Mouse (Mus musculus) spleen, adult 18-20 months (tissue): ENCODE results near the gene Cep131.

Experiments
- DNase-seq, 2 experiments: peaks; one replicate each; pipeline ENCODE4 v3.0.0; 2022; ENCODE audit warnings: mixed read lengths in 2 of 2

Gene Cep131

DNA sequence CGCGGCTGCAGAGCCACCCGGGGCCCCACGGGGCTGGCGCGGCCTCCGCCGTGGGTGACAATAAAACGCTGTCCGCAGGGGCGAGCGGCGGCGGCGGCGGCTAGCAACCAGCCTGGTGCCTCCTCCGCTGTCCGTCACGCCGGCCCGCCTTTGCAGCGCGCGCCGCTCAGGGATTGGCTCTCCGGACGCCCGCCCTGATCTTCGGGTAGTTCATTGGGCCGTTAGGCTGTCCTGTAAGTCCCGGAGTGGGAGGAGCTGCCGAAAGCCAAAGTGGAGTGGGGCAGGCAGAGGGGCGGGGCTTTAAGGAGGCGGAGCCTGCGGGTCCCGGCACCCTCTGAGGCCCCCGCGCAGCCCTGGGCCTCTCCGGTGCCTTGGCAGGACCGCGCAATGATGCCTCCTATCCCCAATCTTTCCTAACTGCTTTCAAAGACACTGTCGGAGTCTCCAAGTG lies at the start of gene Cep131:
TSS of gene Cep131 (minus strand) at position 126 of the 451 bp plus-strand sequence.
- peak; percentile 96 to 98 for DNase-seq

DNA sequence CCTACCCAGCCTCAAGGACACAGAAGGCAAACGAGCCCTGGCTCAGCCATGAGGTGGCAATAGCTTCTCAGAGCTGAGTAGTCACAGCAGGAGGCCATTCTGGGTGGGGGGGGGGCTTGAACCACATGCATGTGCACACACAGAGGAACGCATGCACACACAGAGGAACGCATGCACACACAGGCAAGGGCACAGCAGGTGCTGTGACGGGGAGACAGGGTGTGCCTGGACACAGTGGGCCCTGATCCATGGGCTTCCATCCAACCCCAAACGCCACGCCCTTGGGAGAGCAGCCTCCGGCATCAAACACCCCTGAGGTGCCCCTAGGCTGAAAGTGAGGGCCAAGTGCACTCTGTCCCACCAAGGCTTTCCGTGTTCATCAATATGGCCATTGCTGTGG lies 49.6 kb upstream of the Cep131 start:
- no peak for DNase-seq

DNA sequence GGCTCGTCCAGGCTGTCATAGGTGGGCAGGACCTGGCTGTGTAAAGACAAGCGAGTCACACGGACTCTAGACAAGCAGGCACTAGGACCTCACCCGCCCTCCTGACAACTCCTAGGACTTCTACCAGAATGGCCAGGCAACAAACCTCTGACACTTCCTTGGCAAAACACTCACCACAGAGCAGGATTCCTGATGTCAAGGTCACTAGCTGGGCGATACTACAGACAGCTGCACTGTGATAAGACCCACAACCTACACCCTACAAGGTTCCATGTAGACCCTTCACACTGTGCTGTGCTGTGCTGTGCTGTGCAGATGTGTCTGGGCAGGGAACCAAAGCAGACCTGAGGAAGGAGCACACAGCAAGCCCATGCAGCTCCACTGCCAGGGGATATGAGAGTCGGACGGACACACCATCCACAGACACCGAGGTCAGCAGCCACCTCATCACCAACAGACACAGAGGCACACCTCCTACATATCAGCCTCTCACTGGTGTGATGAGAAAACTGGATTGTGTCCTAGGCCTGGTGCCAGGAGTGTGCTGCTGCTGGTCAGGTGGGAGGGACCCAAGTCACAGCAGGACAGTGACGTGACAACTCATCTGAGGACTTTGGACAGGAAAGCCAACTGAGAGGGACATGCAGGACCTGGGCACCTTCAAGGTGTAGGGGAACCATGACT lies 48.4 kb upstream of the Cep131 start:
- no peak for DNase-seq

DNA sequence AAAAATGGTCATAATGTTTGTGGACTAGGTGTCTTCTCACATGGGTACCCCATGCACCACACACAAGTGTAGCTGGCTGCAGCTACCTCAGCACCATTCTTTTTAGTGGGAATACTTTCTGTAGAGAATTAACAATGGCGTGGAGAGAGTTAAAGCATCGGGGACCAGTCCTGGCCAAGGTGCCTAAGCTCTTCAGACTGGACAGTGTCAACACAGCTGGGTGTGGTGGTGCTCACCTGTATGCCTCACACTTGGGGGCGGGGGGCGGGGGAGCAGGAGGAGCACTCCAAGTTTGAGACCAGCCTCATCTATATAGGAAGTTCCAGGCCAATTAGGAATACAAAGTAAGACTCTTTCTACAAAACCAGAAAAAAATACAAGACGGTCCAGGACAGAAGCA lies 47.5 kb upstream of the Cep131 start:
- no peak for DNase-seq

DNA sequence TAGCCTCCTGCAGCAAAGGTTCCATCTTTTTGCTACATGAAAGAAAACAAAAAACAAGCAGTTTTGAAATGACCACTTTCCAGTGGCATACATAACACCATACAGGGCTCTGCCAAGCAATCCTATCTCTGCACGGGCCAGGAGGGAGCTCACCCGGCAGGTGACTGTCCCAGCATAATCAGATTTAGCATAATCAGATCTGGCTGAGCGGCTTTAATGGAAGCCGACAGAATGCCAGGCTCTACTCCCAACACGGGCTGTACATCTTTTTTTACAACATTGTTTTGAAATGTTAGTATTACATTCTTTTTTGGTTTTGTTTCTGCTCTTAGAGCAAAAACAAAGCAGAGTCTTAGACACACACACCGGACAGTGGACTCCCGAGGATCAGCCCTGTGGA lies 42.7 kb upstream of the Cep131 start:
- no peak for DNase-seq

DNA sequence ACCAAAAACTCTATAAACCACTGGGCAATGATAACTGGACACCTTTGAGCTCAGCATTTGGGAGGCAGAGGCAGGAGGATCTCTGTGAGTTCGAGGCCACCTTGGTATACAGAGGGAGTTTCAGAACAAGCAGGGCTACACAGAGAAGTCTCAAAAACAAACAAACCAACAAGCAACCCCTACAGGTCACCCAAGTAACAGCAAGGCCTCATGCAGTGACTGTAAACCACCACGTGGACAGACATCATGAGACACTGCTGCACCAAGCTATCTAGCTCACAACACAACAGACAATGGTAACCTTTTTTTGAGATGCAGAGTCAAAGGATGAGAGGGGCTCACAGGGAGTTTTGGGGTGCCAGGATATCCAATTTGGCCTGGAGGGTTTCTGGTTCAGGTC lies 40.2 kb upstream of the Cep131 start:
- DNase-seq, result no peak

DNA sequence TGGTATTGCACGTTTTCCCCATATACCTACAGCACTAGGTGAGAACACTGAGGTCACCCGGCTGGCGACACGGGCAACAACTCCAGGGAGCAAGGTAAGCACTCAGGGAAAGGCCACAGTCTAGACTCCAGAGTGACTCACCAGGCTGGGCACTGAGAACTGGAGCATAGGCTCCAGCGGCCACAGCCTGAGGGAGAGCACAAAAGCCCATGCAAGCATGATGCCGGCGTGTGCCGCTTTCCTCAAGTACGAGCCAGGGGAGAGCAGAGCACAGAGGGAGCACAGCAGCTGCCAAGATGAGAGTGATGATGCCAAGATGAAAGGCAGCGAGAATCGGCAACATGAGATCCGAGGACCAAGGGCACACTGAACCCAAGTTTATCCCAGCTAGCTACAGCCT lies 35.5 kb upstream of the Cep131 start:
- no peak for DNase-seq

DNA sequence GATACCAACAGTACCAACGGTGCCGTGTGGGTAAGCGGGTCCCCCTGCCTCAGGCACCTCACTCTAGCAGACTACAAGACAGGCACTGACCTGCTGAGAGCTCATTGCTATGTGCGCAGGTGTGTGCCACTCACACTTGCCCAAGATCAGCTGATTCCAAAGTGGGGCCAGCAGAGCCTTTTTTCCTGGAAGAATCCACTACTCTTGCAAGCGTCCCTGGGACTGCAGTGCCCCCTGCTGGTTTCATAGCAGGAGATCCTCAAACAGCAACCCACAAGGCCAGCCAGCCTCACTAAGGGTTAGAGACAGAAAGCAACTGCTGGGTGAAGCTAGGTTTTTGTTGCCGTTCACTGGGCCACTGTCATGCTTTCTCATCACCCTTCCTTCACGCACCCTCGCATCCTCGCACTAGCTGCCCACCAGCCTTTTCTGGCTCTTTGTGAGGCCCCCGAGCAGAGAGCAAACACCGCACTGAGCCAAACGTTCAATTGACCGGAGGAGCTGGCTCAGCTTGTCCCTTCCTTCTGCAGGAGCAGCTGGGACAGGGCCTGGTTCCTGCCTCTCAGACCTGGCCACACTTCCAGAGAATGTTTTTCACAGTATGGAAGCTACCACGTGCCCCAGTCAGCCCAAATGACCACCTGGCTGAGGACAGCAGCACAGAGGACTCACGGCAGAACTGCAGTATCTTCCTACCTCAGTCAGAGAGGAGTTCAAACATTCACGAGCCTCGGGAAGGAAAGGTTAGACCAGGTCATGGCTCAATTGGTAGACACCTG lies 34.2 kb upstream of the Cep131 start:
- DNase-seq, result peak in 1 of 2 experiments; percentile 29

DNA sequence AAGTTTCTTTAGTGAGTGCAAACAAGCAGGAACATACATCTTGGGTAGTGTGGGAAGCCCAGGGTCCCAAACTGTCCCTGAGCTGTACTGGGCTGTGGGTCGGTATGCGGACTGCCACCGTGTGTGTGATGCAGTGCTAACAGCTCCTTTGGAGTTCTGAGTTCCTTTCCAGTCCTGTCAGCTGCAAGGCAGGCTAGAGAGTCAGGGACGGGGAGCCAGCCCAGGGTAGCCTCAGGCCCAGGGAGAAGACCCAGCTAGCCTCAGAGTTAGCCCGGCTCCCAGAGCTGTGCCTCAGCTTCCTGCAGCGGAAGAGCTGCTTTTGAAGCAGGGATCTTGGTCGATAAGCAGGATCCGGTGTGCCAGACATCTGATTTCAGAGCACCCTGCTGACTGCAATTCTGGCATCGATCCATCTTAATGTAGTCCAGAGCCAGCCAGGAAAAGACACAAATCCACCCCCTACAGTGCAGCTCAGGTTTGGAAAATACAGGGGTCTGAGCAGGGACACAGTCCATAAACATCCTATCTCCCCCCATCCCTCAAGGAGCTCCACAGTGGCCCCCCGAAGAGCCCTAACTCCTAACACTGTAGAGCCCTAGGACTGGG lies 33.4 kb upstream of the Cep131 start:
- no peak for DNase-seq

DNA sequence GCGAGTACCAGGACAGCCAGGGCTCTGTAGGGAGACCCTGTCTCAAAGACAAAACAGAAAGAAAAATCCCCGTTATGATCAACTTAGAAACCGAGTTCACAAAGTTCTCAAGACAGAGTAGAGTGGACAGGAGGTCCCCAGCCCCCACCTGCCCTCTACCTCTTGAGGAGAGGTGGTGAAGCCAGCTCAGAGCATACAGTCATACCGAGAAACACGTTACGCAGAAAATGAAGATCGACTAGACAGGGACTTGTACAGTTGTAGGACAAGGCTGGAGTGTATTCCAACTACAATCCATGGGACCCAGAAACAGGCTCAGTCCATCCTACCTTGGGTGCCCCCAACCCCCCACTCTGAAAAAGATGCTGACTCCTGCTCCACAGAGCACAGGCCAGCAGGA lies 32.5 kb upstream of the Cep131 start:
- no peak for DNase-seq

DNA sequence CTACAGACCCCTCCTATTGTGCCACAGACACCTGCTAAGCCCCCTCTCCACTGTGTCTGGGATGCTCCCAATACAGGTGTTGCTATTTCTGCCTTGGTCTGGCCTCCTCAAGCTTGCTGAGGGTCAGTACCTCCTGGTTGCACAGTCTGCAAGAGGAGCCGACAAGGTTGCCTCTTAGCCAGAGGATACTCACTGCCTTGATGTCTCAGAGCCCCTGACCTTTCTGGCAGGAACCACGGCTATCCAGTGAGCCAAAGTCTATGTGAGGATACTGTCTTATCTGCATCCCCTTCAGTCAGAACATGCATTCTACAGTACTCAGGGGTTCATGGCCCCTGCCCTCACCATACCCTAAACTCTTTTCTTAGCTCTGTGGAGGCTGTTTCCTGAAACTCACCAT lies 31.0 kb upstream of the Cep131 start:
- no peak for DNase-seq

DNA sequence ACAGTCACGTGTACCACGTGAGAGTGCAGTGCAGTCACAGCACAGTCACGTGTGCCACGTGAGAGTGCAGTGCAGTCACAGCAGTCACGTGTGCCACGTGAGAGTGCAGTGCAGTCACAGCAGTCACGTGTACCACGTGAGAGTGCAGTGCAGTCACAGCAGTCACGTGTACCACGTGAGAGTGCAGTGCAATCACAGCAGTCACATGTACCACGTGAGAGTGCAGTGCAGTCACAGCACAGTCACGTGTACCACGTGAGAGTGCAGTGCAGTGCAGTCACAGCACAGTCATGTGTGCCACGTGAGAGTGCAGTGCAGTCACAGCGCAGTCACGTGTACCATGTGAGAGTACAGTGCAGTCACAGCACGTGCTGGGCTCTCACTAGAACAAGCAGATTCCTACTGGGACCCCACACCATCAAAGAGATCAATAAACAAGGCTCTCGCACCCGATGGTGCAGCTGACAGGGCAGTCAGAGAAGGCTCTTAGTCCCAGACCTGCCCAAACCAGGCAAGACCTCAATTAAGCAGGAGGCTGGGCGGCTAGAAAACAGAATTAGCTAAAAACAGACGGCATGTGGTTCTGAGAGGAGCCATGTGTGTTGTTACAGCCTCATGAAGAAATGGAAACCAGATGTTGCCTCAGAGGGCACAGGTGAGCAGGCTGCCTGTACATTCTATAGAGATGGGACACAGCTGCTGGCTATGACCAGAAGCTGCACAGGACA lies 28.0 kb upstream of the Cep131 start:
- DNase-seq, result no peak

DNA sequence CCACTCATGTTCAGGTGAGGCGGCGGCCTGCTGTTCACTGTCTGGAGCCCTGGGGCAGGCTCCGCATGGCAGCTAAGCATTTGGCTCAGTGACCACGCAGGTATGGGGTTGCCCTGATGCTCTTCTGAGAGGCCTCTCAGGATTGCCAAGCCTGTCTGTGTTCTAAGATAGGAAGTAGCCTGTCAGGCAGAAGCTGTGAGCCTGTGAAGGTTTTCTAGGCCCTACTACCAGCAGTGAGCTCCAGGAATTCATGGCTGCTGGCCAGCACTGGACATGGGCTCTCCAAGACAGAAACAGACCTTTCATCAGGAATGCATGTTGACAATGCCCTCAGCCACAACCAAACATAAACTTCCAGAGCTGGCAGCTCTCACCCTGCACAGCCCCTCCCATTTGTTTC lies 25.5 kb upstream of the Cep131 start:
- no peak for DNase-seq

DNA sequence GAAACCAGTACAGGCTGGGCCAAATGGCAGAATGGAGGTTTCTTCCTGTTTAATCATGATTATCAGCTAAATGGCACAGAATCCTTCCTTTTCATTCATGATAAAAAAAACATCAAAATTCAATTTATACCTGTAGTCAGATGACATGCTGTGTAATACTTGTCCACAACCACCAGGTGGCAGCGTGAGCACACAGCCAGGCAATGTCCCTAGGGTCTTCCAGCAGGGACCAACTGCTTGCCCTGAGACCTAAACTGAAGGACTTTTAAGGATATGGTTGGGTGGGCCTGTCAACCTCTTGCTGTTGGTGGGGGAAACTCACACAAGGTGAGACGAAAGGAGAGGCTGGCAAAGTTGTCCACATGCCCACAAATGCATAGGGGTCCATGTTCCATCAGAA lies 24.4 kb upstream of the Cep131 start:
- DNase-seq, result peak in 1 of 2 experiments; percentile 57

DNA sequence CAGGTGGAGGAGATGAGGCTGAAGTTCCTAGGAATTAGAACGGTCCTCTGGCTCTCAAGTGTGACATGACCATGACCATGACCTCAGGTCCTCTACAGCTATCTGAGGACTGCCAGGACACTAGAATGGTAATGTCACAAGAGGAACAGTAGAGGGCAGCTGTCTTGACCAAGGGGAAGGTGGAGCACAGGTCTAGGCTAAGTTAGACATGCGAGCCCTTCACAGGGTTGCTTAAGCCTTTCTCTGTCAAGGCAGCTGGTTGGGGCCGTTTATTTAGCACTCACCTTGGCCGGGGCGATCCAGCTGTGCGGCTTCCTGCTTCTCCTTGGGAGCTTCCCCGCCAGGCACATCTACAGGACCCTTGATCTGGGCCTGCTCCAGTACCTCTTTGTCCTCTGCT lies 23.9 kb upstream of the Cep131 start:
- DNase-seq, result no peak

DNA sequence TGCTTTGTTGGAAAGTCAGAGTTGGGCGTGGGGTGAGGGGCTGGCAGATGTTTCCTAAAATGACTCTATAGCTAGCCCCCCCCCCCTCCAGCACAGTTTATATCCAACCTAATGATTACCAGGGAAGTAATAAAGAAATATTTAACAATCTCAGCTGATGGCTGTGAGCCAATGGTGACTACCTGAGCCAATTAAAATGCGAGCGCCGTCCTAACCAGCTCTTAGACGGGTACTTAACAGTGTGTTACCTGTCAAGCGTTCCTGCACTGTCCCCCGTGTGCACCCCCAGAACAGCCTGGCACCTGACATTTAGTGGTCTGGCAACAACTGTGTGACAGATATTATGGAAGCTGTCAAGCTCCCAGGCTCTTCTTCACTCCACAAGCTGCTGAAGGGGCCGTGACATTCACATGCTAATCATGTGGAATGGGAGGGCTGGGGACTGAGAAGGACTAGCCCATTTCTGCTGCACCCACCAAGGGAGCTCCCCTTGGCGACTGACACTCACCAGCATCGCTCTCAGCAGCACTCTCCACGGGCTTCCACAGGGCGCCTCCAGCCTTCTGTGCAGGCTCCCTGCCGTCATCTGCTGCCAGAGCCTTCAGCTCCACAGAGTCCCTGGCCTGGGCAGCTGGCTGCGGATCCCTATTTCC lies 23.1 kb upstream of the Cep131 start:
- no peak for DNase-seq

DNA sequence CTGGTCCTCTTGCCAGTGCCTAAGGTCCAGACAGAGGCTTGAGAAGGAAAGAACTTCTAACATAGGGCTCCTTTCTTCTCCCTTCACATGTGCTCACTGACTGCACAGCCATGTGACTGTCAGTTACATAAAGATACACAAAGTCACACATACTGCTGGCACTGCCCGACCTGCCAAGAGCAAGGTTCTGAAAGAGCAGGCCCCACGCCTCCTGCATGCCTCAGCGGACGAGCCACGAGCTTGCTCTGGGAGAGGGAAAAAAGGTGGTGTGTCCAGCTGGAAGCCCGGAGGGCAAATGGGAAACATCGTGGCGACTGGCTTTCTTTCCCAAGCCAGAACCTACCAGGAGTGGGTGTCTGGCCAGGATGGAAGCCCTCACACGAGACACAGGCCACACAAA lies 21.2 kb upstream of the Cep131 start:
- no peak for DNase-seq

DNA sequence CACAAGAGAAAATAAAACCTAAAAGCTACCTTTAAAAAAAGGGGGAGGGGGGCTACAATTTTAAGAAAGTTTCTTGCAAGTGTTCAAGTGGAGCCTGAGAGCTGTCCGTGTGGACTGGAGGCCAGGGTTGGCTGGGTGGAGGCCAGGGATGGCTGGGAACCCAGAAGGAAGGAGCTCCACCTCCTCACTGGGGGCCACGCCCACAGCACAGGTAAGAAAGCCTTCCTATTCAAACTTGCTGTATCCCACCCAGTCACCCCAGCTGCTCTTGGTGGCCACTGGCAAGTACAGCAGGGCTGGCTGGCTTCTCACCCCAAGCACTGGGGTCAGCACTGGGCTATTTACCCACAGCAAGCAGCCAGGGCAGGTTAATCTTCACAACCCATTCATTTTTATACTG lies 20.4 kb upstream of the Cep131 start:
- DNase-seq, result no peak

DNA sequence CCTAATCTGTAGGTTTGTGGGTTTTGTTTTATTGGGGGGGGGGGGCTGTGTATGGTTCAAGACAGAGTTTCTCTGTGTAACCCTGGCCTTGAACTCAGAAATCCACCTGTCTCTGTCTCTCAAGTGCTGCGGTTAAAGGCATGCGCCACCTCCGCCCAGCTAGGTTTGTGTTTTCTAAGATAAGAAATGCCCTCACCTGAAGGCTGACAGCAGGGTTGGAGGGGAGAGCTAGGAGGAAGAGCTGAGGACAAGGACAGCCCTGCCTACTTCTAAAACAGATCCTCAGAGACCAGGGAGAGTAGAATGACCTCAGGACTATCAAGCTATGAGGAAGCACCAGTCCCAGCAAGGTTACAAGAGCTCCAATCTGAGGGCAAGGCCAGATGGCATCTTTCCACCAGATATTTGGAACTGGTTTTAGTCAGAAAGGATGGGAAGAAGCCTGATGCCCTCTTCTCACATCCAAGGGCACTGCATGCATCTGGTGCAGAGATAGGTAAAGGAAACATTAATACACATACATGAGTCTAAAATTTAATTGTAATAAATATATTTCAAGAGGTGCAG lies 16.9 kb upstream of the Cep131 start:
- no peak for DNase-seq

DNA sequence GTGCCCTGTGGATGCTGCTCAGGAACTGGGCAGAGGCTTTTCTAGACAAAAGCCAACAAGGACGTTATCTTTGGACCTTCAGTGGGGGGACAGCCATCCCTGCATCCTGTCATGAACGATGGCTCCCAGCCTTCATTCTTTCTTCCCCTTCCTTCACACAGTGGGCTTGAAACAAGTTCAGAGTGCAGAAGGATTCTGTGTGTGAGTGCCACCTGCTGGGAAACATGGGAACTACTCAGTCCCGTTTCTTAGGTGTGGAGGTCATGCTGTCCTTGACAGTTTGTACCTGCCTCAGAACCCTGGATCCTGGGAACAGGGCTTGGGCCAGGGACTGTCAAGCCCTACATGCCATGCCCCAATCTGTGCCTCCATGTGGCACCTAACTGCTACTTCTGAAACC lies 14.4 kb upstream of the Cep131 start:
- DNase-seq, result peak; percentile 35 to 62

DNA sequence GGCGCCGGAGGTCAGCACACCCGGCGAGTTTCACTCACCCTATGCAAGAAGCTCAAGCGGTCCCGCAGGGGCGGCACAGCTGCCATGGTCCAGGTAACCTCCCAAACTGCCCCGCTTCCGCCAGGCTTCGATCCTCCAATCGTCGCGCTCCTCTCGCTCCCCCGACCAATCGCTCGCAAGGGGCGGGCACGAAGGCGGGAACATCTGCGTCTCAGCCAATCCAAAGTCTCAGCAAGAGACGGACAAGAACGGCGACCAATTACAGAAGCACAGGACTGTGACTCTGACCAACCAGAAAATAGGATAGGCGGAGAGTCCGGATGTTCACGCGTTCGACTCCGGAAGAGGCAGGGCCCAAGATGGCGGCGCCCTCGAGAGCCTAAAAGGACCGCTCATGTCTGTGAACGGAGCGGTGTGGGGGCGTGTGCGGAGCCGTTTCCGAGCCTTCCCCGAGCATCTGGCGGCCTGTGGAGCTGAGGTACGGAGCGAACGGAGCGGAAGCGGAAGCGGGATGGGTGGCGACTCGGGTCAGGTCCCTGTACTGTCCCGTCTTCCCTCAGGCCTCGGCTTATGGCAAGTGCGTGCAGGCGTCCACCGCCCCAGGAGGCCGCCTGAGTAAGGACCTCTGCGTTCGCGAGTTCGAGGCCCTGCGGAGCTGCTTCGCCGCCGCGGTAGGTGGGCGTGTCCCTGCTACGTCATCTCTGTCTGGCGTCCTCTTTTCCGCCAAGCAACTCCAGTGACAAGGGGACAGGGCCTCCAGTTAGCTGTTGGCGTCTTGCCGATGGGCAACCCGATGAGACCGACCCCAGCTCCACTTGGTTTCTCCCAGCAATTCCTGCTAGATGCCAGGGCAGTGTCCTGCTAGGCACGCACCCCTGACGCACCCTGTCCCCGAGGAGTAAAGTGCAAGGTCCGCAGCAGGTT lies 12.2 kb upstream of the Cep131 start, which contains the start of the genes Tepsin and Ndufaf8:
TSS of gene Tepsin (minus strand) at position 144 of the 924 bp plus-strand sequence.
TSS of gene Ndufaf8 (plus strand) at position 341 of the 924 bp plus-strand sequence.
- peak; percentile 99 for DNase-seq
